ENCODE assay signal across 14 mouse cellular contexts in the genomic region with DNA sequence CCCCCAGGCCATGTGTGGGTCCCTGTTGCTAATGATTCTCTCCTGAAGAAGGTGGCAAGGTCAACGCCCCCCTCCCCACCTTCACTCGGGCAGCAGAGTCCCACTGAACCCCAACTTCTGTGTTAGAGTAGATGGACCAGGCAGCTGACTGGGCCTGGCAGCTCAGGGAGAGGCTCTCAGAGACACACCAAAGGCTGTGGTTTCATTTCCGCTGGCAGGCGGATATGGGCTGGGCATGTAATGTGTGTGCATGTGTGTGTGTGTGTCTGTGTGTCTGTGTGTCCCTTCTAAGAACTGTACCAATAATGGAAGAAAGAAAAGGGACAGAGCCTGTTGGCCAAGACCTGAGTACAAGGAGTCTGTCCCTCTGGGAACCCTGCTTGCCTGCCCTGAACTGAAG. TPM values are rescaled to one million over a fixed set of nuclear protein-coding genes. Genes with fewer than 3 reads are reported as not detected.
DNase-seq lines count a peak whose midpoint lies in the region; ATAC-seq and TF ChIP-seq lines count a peak whose summit lies in the region.
"Had no signal": no experiment of that assay in that cellular context is flagged by ENCODE, and none has a peak within 500 bp of the region (broad histone marks: within the 10 kb centered on the region; RNA-seq: fewer than 3 reads in every experiment).

No protein-coding gene starts in this region.

- TF ChIP-seq POLR2A in thymus, adult 2 months (IDR thresholded peaks at IDR 0.05; ENCODE audit: control insufficient read depth, extremely low read depth, insufficient read depth, low read length, poor library complexity): peak; percentile 36; the same call in 1 of the 2 replicates

- ATAC-seq in hindbrain, embryonic 15.5 days (ENCODE audit: low FRiP score, low read depth): no peak
- ATAC-seq: lung, postnatal 0 days had no signal

- no peak overlapping the region for H3K9ac ChIP-seq in hindbrain, embryonic 15.5 days
- H3K9ac ChIP-seq: limb, embryonic 13.5 days had no signal

- 67% methylated on average over 4 of the region's 4 CpGs for WGBS in hindbrain, embryonic 15.5 days
- WGBS in hindbrain, embryonic 10.5 days: 83% methylated on average over 4 of the region's 4 CpGs
- 11% methylated on average over 4 of the region's 4 CpGs for WGBS in thymus, adult 2 months

- peak overlapping the region; percentile 98 for H3K4me2 ChIP-seq in hindbrain, embryonic 15.5 days
- H3K4me2 ChIP-seq: limb, embryonic 13.5 days had no signal

- H3K4me3 ChIP-seq in hindbrain, embryonic 15.5 days: no peak overlapping the region
- no peak overlapping the region for H3K4me3 ChIP-seq in hindbrain, embryonic 10.5 days
- peak overlapping the region; percentile 15; the same call in 1 of the 2 replicates for H3K4me3 ChIP-seq in thymus, adult 2 months (ENCODE audit: control insufficient read depth, insufficient read depth, low read length)
- H3K4me3 ChIP-seq: limb, embryonic 13.5 days had no signal

- H3K36me3 ChIP-seq in hindbrain, embryonic 15.5 days: no peaks in the 10 kb centered on the region
- peaks cover 18% of the 10 kb centered on the region for H3K36me3 ChIP-seq in hindbrain, embryonic 10.5 days
- H3K36me3 ChIP-seq in thymus, adult 2 months (ENCODE audit: control insufficient read depth, insufficient read depth, low read length): peaks cover 28% of the 10 kb centered on the region
- H3K36me3 ChIP-seq: limb, embryonic 13.5 days had no signal

- DNase-seq in hindbrain, embryonic 10.5 days (ENCODE audit: low spot score): no peak
- peak; percentile 92 for DNase-seq in T-cell, adult 2 months (ENCODE audit: low spot score)
- peak; percentile 94 for DNase-seq in induced T-regulatory cell, adult 2 months (ENCODE audit: low read depth)
- DNase-seq in thymus, adult 2 months: peak; percentile 79
- DNase-seq in embryo, embryonic 9.5 days (ENCODE audit: extremely low spot score): no peak
- no peak for DNase-seq in heart, postnatal 14 days
- no peak for DNase-seq in urinary bladder, adult 18-20 months (ENCODE audit: low spot score in 2 of 2)
- DNase-seq: cerebellum, postnatal 10 days; heart, adult 18-20 months; right cerebral cortex, postnatal 25 days had no signal

- H3K9me3 ChIP-seq in hindbrain, embryonic 15.5 days: no peaks in the 10 kb centered on the region
- no peaks in the 10 kb centered on the region for H3K9me3 ChIP-seq in hindbrain, embryonic 10.5 days
- H3K9me3 ChIP-seq: limb, embryonic 13.5 days had no signal

- peaks cover 50% of the 10 kb centered on the region for H3K4me1 ChIP-seq in hindbrain, embryonic 15.5 days (replicated peaks)
- peaks cover 47% of the 10 kb centered on the region for H3K4me1 ChIP-seq in hindbrain, embryonic 10.5 days (replicated peaks)
- peaks cover 70% of the 10 kb centered on the region for H3K4me1 ChIP-seq in thymus, adult 2 months (replicated peaks; ENCODE audit: control insufficient read depth, insufficient read depth, low read length)

- 0 out of 2 replicates have a peak, but pooled peaks have one; percentile 9 for TF ChIP-seq CTCF in thymus, adult 2 months (IDR thresholded peaks at IDR 0.05; ENCODE audit: borderline replicate concordance, control insufficient read depth, extremely low read depth, insufficient read depth, low read length, poor library complexity)

- no peaks in the 10 kb centered on the region for H3K27me3 ChIP-seq in hindbrain, embryonic 15.5 days
- peaks cover 73% of the 10 kb centered on the region for H3K27me3 ChIP-seq in hindbrain, embryonic 10.5 days (ENCODE audit: insufficient read depth, poor library complexity, severe bottlenecking)
- H3K27me3 ChIP-seq in thymus, adult 2 months (ENCODE audit: control insufficient read depth, insufficient read depth, low read length): no peaks in the 10 kb centered on the region

- intact Hi-C loops in heart, postnatal 14 days (cut with DNase I): no loop called here

- no peak overlapping the region for H3K27ac ChIP-seq in hindbrain, embryonic 15.5 days (replicated peaks)
- H3K27ac ChIP-seq in hindbrain, embryonic 10.5 days: no peak overlapping the region
- peak overlapping the region; percentile 60 for H3K27ac ChIP-seq in thymus, adult 2 months (ENCODE audit: control insufficient read depth, insufficient read depth, low read length)
- H3K27ac ChIP-seq: limb, embryonic 13.5 days had no signal

RNA-seq across cellular contexts. Expression of a gene that starts 10.4 kb away (rescaled TPM):
- 20.5 and 24.4 TPM in 2 replicates for polyA plus RNA-seq in hindbrain, embryonic 15.5 days (2015; fragmentation: Nextera tagmentation; extraction: Ambion mirVana)
- polyA plus RNA-seq in hindbrain, embryonic 10.5 days (2016; fragmentation: Nextera tagmentation; extraction: Ambion mirVana): 3.0 and 3.3 TPM in 2 replicates
- 346 and 564 TPM in 2 replicates for polyA plus RNA-seq in thymus, adult 2 months (2012; rRNA removed)
- total RNA-seq in heart, postnatal 14 days (2021): 1 to 10 TPM; 1.2 to 8.6 TPM
- polyA plus RNA-seq: C2C12 had no signal

Comparison
In these comparisons a context has a peak if more than half of its experiments do, and no peak if none do; other contexts are left out.
1. DNase-seq: peak in T-cell, adult 2 months (single experiment), induced T-regulatory cell, adult 2 months (single experiment) and thymus, adult 2 months (single experiment); none in hindbrain, embryonic 10.5 days (single experiment), embryo, embryonic 9.5 days (single experiment), heart, postnatal 14 days (0 of 2) and urinary bladder, adult 18-20 months (0 of 2).
2. RNA of a gene that starts 10.4 kb away (polyA plus RNA-seq): 346 to 564 TPM in thymus, adult 2 months; 20.5 to 24.4 TPM in hindbrain, embryonic 15.5 days and 3.0 to 3.3 TPM in hindbrain, embryonic 10.5 days; every median in the first group is over 10 times any median in the second.